Mouse (Mus musculus) 3T3-L1 (cell line): ENCODE data around the gene Ccdc106.
"Not testable (repeated sequence)": the region's sequence is repeated elsewhere in the genome, so short reads cannot be mapped to it uniquely, and the experiment has no call there.

ENCODE experiments used
- DNase-seq: peaks from one replicate; pipeline ENCODE4 v3.0.0-alpha.2; 2015; ENCODE audit warnings: low read depth, low spot score

The Ccdc106 gene

DNA sequence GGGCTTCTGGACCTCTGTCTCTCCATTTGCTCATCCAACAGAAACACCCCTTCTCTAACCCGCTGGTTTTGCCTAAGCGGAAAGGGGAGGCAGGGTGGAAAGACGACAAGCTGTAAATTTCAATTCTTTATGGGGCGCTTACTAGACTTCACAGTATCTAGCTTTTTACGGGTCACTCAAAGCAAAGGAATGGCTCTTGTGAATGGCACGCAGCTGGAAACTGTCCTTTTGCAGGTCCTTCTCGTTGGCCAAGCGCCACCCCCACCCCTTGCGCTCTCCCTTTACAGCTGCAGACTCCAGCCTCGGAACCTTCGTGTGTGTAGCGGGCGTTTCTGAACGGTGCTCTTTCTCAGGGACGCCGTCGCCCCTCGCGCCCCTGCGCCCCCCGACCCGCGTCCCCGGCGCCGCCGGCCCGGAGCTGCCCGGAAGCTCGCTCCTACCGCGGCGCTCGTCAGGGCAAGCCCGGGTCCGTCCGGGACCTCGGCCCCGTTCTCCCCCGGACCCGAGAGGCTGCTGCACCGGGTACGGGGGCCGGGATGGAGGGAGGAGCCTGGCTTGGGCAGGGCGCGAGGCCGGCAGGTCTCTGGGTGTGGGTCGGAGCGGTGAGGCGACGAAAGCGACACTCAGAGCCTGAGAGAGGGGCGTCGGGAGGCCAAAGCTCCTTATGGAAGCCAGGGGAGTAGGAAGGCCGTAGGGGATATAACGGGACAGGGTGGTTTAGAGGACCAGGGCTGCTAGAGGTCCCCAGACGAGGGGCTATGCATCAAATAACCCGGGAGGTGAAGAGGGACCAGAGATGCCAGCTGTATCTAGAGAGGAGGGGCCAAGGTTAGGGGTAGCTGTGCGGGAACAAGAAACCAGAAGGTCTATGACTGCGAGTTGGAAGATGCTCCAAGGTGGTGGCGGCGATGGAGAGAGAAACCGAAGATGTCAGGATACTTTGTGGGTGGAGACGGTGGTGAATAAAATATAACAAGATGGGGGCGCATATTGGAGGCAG is 31.1 kb downstream of the Ccdc106 start, which contains the start of gene Zfp580:
Gene Zfp580 (plus strand): TSS at position 346 of the 1,000 bp plus-strand sequence.
- peak; percentile 69 for DNase-seq

DNA sequence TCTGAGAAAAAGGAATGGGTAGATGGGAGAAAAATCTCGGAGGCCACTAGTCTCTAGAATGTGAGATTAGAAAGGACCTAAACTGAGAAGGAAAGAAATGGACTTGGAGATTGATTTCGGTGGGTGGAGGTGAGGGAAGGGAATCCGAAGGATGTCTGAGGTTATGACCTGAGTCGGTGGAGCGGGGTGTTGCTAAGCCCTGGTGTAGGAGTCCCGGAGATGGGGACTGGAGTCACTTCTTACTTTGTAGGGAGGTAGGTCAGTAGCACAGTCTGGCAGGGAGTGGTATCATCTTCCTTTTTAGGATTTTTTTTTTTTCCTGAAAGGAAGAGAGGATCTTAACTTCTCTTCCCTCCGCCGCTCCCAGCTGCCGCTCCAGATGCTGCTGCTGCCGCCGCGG is 32.1 kb downstream of the Ccdc106 start:
- DNase-seq: peak; percentile 25

DNA sequence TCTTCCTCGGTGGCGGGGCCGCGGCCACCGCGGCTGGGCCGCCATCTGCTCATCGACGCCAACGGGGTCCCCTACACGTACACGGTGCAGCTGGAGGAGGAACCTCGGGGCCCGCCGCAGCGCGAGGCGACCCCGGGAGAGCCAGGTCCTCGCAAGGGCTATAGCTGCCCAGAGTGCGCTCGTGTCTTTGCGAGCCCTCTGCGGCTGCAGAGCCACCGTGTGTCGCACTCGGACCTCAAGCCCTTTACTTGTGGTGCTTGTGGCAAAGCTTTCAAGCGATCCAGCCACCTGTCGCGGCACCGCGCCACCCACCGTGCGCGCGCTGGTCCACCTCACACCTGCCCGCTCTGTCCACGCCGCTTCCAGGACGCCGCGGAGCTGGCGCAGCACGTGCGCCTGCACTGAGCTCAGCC is 32.6 kb downstream of the Ccdc106 start:
- no peak for DNase-seq

DNA sequence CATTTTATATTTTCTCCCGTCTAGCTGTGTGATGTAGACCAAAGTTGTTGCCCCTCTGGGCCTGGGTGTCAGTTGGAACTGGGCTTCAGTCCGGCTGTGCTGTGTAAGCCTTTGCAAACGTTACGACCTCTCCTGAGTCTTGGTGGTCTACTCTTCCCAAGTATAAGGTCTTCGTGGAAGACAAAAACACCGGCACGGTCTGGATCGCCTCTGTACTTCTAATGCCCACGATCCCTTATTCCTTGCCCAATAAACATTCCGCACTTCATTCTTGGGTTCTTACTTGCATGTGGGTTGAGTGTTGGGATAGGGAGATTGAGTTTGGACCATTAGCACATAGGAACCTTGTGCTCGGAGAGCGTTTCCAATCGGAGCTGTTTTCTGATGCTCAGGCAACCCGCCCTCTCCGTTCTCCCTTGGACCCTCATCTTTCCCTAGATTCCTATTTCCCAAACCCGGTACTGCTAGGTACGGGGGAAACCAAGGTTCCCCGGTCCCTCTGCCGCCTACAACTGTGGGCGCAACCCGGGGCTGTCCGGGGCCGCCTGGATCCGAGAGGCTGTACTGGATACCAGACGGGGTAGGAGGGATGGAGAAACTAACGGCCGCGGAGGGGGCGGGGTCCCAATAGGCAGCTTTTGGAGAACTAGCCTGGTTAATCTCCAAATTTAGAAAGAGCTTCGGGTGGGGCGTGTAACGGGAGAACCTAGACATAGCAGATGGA is 33.3 kb downstream of the Ccdc106 start:
- DNase-seq: no peak

DNA sequence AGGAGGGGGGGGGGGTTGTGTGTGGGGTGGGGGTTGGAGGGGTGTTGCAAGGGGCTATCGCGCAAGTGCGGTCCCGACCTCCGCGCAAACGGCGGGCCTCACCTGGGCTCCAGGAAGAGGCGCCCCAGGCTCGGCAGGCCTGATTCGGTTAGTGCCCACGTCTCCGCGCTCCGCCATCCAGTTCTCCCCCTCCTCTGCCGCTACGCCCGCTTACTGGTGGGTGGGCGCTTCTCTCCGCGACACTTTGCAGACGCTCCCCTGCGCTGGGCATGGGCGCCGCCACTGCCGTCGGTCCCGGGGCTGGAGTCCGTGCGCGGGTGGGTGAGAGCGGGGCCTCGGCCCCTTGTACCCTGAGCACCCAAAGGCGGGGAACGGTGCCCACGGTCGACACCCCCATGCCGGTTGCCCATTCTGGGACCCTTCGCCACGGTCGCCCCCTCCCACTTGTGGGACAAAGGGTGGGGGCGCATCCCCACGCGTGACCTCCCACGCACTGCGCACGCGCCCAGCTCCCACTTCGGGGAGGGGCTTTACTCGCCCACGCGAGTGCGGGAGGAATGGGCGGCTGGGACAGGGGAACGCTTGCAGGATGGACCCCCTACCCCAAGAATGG is 36.4 kb downstream of the Ccdc106 start:
- no peak for DNase-seq

DNA sequence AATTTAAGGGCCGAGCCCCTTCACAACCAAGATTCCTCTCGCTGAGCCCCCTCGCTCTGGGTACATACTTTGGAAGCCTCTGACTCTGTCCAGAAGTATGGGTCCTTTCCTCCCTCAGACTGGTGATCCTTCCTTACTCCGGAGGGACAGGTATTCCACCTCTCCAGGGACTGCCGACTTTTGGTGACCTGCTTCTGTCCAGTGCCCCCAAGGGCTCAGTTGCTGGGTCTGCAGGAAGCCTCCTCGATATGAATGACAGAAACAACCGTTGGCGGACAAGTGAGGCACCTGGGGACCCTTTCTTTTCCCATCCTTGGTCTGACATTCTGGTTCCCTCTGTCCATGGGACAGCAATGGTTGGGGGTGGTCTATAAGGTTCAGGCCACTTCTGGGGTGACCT is 37.0 kb downstream of the Ccdc106 start:
- no peak for DNase-seq

DNA sequence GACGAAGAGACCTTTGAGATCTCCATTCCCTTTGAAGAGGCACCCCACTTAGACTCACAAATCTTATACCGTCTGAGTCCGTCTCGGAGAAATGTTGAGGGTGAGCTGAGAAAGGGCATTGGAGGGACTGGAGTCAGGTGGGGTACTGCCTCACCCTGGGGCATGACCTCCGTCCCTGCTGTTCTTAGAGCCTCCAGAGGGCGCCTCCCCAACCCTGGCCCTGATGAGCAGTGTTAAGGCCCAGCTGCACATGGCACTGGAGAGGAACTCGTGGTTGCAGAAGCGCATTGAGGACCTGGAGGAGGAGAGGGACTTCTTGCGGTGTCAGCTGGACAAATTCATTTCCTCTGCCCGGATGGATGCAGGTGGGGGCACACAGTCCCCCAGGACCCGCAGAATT is 37.5 kb downstream of the Ccdc106 start:
- no peak for DNase-seq

DNA sequence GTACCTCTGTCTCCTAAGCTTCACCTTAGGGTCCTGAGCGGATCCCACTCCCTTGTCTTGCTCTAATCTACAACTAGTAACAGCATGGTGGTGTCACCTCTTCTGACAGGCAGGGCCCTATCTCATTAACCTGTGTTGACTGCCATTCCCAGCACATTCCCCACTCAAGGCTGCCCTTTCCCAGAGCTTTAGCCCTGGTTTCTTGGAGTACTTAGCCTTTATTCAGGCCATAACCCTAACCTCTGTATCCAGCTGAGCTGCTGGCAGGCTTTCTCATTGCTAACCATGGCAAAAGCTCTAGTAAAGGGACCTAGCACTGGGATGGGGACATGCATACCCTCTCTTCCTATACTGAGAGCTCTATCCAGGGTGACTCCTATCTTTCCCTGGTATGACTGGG is 38.3 kb downstream of the Ccdc106 start:
- no peak for DNase-seq

DNA sequence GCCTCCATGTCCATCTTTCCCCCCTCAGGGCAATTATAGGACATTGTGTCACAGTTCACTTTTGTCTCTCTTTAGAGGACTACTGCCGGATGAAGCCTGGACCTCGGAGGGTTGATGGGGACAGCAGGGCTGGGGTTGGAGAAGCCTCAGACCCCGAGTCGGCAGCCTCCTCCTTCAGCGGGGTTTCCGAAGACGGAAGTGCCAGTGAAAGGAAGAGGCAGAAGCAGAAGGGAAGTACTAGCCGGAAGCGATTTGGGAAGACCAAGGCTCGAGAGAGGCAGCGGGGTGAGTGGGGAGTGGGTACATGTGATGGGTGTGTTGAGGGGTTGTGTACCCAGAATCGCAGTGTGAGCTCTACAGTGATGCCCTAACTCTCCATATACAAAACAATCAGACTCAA is 39.1 kb downstream of the Ccdc106 start:
- no peak for DNase-seq

DNA sequence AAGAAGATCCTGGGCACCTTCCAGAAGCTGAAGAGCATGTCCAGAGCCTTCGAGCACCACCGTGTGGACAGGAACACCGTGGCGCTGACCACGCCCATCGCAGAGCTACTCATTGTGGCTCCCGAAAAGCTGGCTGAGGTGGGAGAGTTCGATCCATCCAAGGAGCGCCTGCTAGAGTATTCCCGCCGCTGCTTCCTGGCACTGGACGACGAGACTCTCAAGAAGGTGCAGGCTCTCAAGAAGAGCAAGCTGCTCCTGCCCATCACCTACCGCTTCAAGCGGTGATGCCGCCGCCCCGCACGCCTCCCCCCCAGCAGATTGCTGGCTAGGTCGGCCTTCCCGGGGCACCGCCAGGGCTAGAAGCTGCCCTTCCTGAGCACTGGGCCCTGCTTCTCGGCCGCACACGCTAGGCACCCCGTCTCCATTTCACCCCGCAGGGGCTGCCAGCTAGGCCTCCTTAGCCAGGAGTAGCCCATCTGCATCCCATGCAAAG is 39.9 kb downstream of the Ccdc106 start:
- DNase-seq: peak; percentile 94

DNA sequence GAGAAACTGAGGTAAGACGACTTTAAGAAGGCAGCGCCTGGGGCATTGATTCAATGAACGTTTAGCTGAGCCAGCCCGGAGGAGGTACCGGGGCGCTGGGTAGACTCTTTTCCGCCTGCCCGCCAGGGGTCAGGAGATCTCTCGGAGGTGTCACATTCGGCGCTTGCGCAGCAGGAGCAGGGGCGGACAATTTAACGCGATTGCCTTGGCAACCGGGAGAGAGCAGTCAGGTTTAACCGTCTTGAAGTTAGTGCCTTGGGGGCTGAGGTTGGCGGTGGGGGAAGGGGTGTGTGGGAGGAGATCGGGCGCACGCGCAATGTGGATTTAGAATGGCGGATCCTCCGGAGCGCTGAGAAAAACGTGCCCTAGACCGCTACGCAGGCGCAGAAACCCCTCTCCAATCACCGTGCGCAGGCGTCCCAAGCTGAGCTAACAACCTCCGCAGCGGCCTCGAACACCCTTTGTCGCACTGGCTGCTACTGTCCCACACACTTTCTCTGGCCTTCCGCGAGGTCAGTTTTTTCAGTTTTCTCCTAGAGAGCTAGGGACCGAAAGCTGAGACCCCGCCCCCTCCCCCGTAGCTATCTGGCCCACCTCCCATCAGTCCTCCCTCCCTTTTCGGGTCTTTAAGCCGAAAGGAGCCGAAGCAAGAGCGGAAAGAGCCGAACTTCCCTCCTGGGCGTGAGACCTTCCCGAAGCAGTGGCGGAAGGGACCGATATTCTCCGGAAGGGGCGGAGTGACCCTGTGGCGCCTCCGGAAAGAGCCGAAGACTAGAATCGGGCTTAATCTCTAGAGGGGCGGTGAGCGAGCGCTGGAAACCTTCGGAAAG is 40.8 kb downstream of the Ccdc106 start:
- DNase-seq: peak; percentile 98

DNA sequence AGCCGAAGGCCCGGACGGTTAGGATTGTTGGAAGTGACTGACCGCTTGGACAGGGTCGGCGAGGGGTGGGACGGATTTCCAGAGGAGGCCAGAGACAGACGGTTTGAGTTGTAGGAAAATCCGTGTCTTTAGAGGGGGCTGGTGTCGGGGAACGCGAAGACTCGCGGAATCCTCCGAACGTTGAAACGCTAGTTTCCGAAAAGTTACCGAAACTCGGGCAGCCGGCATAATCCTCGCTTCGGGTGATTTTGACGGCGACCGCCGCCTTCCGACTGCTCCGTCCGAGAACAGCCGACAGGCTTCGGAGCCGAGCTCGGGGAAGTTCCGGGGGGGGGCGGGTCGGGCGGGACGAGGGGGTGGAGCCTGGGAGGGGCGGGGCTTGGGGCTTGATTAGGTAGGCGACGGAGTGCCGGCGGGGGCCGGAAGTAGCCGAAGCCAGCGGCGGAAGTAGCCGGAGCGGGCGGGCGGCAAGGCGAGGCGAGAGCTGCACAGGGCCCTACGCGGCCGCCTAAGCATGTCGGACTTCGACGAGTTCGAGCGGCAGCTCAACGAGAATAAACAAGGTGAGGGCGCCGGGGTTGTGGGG is 41.5 kb downstream of the Ccdc106 start, which contains the start of gene U2af2:
Gene U2af2 (plus strand): TSS at position 370 of the 586 bp plus-strand sequence.
- DNase-seq: peak; percentile 80

DNA sequence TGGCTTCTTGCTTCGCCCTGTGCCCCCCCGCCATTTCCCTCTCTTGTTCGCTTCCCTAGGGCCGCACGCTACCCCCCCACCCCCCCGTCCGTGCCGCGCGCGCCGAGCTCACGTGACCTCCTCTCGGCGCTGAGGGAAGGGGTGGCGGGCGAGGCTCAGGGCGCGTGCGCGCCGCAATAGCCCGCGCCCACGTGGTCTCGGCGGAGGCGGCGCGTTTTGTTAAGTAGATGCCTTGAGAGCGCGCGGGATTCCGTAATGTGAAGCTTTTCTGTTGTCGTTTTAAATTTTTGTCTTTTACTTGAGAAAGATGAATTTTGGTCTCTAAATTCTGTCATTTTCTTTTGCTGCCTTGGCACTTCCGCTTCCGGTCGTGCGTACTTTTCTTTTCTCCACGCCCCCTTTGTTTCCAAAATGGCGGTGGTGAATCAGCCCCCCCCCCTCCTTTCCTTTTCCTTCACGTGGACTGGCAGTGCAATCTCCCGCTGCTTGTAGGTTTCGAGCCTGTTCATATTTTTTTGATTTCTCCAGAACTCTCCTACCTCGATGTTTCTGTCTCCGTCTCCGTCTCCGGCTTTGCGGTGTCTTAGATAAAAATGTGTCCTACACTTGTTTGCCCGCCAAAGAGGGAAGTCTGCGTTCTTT is 42.1 kb downstream of the Ccdc106 start:
- DNase-seq: peak; percentile 86

DNA sequence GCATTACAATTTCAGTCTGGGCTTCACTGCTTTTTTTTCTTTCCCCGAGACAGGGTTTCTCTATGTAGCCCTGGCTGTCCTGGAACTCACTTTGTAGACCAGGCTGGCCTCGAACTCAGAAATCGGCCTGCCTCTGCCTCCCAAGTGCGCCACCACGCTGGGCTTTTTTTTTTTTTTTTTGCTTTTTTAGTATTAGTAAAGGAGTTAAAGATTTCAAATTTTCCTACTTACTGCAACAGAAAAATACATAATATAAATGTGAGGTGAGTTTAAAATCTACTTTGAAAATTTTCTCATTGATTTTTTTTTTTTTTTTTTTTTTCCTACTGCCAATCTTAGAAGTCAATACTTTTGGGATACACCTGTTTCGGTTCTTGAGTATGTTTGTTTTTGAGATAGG is 44.5 kb downstream of the Ccdc106 start:
- no peak for DNase-seq

DNA sequence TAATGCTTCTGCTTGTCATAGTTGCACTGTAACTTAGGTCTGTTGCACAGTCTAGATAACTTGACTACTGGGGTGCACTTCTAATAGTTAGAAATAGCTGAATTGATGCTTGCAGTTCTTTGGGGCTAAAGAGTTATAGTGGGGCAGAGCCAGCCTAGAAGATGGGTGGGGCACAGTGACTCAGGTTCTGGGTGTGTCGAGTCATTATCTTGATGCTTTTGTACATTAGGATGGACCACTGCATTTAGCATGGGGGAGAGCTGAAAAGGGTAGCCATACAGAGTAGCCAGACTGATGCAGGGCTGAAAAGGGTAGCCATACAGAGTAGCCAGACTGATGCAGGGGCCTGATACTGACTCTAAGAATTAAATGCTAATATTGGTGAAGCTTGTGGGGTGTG is 53.2 kb downstream of the Ccdc106 start:
- no peak for DNase-seq

DNA sequence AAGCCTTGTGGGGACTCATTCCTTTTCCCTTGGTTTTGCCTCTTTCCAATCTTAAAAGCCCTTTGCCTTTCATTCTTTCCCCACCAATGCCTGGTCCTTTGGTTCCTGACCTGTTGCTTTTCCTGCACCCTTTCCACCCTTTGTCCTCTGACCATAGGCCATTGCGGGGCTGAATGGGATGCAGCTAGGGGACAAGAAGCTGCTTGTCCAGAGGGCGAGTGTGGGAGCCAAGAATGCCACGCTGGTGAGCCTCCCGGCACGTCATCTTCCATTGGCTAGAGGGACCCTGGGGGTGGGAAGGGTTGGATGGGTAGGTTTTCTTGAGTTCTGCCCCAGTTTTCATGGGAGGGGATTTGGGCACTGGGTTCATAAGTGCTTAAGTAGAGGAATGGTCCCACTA is 54.6 kb downstream of the Ccdc106 start:
- no peak for DNase-seq

DNA sequence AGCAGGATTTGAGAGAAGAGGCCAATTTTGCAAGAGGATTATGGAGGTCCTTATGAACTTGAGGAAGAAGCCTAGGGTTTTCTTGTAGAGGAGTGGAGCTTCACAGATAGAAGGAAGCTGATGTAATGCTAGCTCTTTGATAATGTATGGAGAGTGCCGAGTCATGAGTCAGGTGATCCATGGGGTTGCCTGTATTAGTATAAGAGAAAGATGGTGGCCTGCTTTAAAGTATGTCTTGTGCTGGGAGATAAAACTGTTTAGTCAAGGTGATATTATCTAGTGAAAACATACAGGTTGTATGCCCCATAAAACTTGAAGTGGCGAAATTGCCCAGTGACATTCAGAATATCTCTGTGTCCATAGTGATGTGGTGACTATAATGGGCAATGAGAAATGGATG is 56.6 kb downstream of the Ccdc106 start:
- no peak for DNase-seq

DNA sequence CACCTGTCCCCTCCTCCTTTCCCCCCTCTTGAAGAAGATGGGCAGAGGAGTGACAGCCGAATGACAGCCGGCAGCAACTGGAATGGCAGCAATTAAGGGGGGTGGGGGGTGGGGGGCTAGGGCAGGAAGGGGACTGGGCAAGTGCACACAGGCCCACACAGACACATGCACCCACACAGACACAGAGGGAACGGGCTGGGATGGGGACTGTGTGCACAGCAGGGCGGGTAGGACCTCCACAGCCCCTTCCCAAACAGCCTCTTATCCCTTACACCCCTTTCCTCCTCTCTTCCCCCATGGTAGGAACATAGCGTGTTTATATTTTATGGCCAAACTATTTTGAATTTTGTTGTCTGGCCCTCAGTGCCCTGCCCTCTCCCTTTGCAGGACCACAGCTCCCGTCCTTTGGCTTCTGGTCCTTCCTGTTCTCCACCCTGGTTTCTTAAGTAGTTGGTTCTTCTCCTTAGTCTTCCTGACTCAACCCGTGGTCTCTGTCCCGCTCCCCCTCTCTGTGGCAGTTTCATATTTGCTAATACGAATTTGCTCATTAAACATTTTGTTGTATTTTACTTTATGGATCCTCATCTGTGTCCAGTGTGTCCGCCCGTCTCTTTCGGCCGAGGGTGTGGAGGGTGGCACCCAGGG is 59.1 kb downstream of the Ccdc106 start:
- DNase-seq: not testable (repeated sequence)

DNA sequence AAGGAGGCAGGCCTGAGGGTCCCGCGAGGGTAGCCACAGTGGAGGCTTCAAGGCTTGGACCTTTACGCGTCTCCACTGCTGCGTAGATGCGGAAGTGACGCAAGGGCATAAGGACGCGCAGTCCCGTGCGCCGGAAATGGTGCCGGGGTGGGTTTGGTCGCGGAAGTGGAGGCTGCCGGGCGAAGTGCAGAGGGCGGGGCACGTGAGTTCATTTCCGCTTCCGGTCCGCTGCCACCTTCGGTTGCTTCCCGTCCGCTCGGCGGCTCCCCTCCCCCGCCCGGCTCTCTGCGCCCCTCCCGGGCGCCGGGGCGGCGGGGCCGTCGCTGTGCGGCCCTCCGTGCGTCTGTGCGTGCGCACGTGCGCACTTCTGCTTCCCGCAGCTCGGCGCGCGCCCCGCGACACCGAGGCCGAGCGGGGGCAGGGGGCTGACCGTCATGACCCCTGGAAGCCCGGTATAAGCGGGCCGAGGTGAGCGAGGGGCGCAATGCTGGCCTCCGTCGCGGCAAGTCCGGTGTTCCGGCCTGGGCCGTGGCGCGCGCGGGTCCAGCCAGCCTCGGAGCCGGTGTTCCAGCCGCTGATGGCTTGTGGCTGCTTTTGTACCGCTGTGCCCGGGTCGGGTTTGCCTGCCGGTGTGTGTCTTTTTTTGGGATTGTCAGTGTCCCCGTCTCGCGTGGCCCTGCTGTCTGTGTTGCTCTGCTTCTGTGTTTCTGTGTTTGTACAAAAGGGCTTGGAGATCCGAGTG is 59.8 kb downstream of the Ccdc106 start, which contains the start of gene Epn1:
Gene Epn1 (plus strand): TSS at position 226 of the 742 bp plus-strand sequence.
- DNase-seq: peak; percentile 91
